Mouse (Mus musculus) adrenal gland, postnatal 10 days (tissue): Measurements from ENCODE around the gene Zfp64. TPM values are rescaled to one million over a fixed set of nuclear protein-coding genes. Genes with fewer than 3 reads are reported as not detected.

Experiments used
- DNase-seq: peaks from one replicate; pipeline ENCODE4 v3.0.0; 2021; ENCODE audit warnings: mixed read lengths
- total RNA-seq, 2 experiments: library from RNA; stranded (reverse); gene quantifications; 2 replicates each; pipeline ENCODE4 v1.2.3; 2021

Gene Zfp64
- total RNA-seq, 2 experiments from 2014 or later = 15.7 to 19.7 TPM

GRCm38 (mm10) chr2:168848553-168848952 is 106.8 kb downstream of the Zfp64 start:
- no peak for DNase-seq

GRCm38 (mm10) chr2:168846180-168846720 is 109.1 kb downstream of the Zfp64 start:
- no peak for DNase-seq

Other genes starting within 250 kb of the Zfp64 start
- gene Atp9a, start 213.2 kb downstream of the Zfp64 start, total RNA-seq = 10 to 100 TPM; 72.1 to 76.7 TPM
- gene Sall4, start 187.6 kb downstream of the Zfp64 start, total RNA-seq = under 1 TPM; 0.12 TPM